Mouse (Mus musculus) C2C12 (cell line): ENCODE measurements around the gene Cfap97d2.
A peak's percentile ranks its signal among the peaks of the same experiment; 100 is the strongest.

Experiments used
- CEBPB ChIP-seq: IDR thresholded peaks from one replicate; pipeline ENCODE4 v1.6.1; 2011; ENCODE audit warnings: low read depth, mild to moderate bottlenecking, control low read depth, moderate library complexity
- CTCF ChIP-seq: IDR thresholded peaks from one replicate; pipeline ENCODE4 v1.5.1; 2011; ENCODE audit not compliant: control insufficient read depth, insufficient read depth, insufficient read length
- MAX ChIP-seq: IDR thresholded peaks from one replicate; pipeline ENCODE4 v1.6.1; 2011; ENCODE audit warnings: mild to moderate bottlenecking, control low read depth
- MYOD1 ChIP-seq: IDR thresholded peaks from one replicate; pipeline ENCODE4 v1.6.1; 2011; ENCODE audit warnings: low read depth; ENCODE audit not compliant: control insufficient read depth, insufficient read length
- MYOG ChIP-seq: IDR thresholded peaks from one replicate; pipeline ENCODE4 v1.6.1; 2011; ENCODE audit not compliant: control insufficient read depth, insufficient read length; ENCODE audit errors: extremely low read depth
- USF1 ChIP-seq: IDR thresholded peaks from one replicate; pipeline ENCODE4 v1.6.1; 2011; ENCODE audit warnings: low read depth, mild to moderate bottlenecking, control low read depth, moderate library complexity

- TF ChIP-seq CTCF (peak; percentile 63), USF1 (no peak), CEBPB (no peak), MAX (no peak), MYOD1 (no peak), MYOG (no peak)
Observed at GRCm38 (mm10) chr8:13753680-13754079, 48.0 kb downstream of the Cfap97d2 start.
